Mouse (Mus musculus) layer of hippocampus, postnatal 10 days (tissue): ENCODE measurements at regions not wholly inside any gene's neighbourhood (a gene's known extent, or its start where the extent isn't known, plus 50 kb on each side); places are given as distances from the start of the nearest gene placed in this dataset.
"Not testable (repeated sequence)": the region's sequence is repeated elsewhere in the genome, so short reads cannot be mapped to it uniquely, and the experiment has no call there.

Experiments used
- DNase-seq, 2 experiments: peaks; one replicate each; pipeline ENCODE4 v3.0.0; 2021; ENCODE audit warnings: low spot score in 2 of 2

- DNase-seq, result not testable (repeated sequence)
Measured at GRCm38 (mm10) chr2:16811401-16812281, 455.5 kb downstream of the Plxdc2 start.

GRCm38 (mm10) chr2:16820442-16820841 lies 464.3 kb downstream of the Plxdc2 start:
- DNase-seq, result no peak

GRCm38 (mm10) chr2:16824681-16825230 lies 468.7 kb downstream of the Plxdc2 start:
- DNase-seq, result no peak

GRCm38 (mm10) chr2:16827266-16827665 lies 471.2 kb downstream of the Plxdc2 start:
- no peak for DNase-seq

GRCm38 (mm10) chr2:16835960-16836359 lies 479.9 kb downstream of the Plxdc2 start:
- no peak for DNase-seq

GRCm38 (mm10) chr2:16838718-16839117 lies 482.6 kb downstream of the Plxdc2 start:
- DNase-seq, result no peak

GRCm38 (mm10) chr2:16849916-16850315 lies 493.8 kb downstream of the Plxdc2 start:
- DNase-seq, result peak; percentile 20 to 37

- DNase-seq, result no peak
Measured at GRCm38 (mm10) chr2:16860056-16860455, 504.0 kb downstream of the Plxdc2 start.

GRCm38 (mm10) chr2:16866163-16866852 lies 510.2 kb downstream of the Plxdc2 start:
- DNase-seq, result no peak

GRCm38 (mm10) chr2:16892381-16892780 lies 536.3 kb downstream of the Plxdc2 start:
- not testable (repeated sequence) for DNase-seq

GRCm38 (mm10) chr2:16909246-16910038 lies 553.3 kb downstream of the Plxdc2 start:
- DNase-seq, result no peak

- DNase-seq, result no peak
Measured at GRCm38 (mm10) chr2:16914633-16915032, 558.5 kb downstream of the Plxdc2 start.

- DNase-seq, result no peak
Measured at GRCm38 (mm10) chr2:16929974-16930373, 573.9 kb downstream of the Plxdc2 start.

- DNase-seq, result no peak
Measured at GRCm38 (mm10) chr2:16959432-16959831, 603.3 kb downstream of the Plxdc2 start.

- no peak for DNase-seq
Measured at GRCm38 (mm10) chr2:16977380-16977779, 621.3 kb downstream of the Plxdc2 start.

GRCm38 (mm10) chr2:16982823-16983222 lies 626.7 kb downstream of the Plxdc2 start:
- DNase-seq, result no peak

GRCm38 (mm10) chr2:16983583-16984221 lies 627.6 kb downstream of the Plxdc2 start:
- no peak for DNase-seq
